Mouse (Mus musculus): Measurements from ENCODE around the gene Hivep3. TPM values are rescaled to one million over a fixed set of nuclear protein-coding genes. Genes with fewer than 3 reads are reported as not detected.

The Hivep3 gene
- polyA plus RNA-seq, 1 experiment, result 5.4 TPM

DNA sequence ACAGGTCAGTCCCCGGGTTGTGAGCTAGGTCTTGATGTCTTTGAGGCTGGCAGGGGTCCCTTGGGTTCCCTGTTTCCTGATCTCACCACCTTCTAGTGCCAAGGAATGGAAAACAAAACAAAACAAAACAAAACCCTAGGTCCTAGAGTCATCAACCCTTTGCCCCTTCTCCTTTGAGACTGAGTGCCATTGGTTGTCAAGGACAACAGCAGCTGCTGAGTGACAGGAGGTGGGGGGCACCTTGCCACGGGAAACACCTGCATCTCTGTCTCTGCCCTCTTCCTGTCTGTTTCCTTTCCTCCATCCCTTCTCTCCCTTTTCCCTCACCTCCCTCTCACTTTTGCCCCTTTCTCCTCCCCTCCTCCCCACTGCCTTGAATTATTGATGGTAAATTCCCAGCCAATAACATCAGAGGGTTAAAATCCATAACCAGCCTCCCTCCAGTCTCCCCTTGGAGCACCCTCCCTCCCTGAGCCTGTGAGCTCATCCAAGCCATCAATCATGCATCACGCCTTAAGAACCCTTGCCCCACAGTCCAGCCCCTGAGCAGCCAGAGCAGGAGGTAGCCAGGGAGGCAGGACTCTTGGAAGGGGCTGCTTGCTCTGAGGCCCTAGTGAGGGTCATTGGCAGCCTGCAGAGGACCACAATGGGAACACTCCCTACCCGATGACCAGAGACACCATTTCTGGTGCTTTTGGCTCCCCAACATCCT, 253.9 kb downstream of the Hivep3 start:
- 58% methylated on average over 4 of the region's 4 CpGs for WGBS
- no peak for DNase-seq (ENCODE audit: low read depth, low spot score)

DNA sequence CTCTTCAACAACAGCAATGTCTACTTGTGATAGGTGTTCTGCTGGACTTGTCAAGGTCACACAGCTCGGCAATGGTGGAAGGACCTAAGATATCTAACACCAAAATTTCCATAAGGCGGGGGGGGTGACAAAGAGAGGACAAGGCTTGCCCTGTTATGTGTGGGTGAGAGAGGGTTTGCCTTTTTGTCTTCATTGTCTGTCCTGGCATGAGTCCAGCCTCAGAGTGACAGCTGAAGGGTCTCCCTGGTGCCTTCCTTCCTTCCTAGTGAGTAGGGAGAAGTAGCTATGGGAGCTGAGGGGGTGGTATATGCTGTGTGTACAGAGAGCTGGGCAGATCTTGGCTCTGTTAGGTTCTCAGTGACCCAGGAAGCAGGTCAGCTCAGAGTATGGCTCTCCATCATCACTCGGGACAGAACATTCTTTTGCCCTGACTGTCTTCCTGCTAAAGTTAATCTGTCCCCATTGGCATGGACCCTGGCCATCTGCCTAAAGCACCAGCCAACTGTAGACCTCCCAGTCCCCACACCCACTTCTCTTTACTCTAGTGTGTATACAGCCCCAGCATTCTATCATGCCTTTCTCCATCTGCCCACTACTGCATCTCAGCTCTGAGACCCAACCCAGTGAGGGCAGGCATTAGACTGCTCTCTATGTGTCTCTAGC, 255.6 kb downstream of the Hivep3 start:
- WGBS, result 68% methylated on average over 3 of the region's 3 CpGs
- no peak for DNase-seq (ENCODE audit: low read depth, low spot score)

DNA sequence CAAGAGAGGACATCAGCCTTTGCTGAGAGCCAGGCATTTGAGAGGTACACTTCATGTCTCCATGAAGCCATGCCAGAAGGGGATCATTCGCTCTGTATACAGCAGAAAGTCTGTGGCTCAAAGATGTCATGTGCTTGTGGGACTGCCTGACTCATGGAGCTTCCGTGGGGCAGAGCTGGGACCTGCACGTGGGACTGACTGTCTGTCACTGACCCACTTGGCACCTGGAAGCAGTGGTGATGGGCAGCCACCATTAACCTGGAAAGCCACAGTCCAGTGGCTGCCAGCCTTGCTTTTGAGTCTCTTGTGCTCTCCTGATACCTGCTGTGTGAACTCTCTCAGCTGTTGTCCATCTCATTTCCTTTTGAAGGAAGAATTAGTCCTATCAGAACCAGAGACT, 256.8 kb downstream of the Hivep3 start:
- 72% methylated on average over 3 of the region's 3 CpGs for whole genome bisulfite sequencing
- DNase-seq (ENCODE audit: low read depth, low spot score), result no peak

DNA sequence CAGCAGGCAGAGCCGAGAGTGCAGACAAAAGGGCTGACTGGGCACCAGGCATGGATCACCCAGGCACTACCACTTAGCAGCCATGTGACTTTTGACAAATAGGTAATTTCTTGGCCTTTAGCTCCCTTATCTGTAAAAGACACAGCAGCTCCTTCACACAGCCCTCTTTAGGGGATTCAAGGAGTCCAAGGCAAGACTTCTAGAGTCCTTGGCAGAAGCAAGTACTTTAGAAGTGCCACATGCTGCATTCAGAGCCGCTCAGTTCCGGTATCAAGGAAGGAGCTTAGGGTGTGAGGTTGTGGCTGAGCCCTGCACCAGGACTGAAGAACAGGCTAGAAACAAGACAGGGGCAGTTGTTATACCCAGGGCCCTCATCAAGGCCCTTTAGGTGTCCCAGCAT, 257.3 kb downstream of the Hivep3 start:
- no peak for DNase-seq (ENCODE audit: low read depth, low spot score)
- WGBS, result 91% methylated on average over 3 of the region's 3 CpGs

DNA sequence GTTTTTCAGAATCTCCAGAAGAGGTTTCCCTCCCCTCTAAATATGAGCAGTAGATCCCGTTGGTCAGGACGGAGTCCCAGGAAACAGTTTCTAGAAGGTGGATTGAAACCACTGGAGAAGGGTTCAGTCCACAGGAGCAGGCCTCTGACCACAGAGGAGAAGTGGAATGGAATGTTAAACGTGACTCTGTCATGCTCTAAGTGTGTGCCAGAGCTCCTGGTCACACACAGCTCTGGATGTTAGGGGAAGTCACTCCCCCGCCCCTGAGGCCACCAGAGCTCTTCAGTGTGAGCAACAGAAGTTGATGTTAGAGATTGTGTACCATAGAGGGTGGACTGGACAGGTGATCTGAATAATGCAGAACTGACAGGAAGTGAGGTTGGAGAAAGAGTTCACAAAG, 258.2 kb downstream of the Hivep3 start:
- DNase-seq (ENCODE audit: low read depth, low spot score), result no peak
- WGBS, result 65% methylated on average over 4 of the region's 4 CpGs

DNA sequence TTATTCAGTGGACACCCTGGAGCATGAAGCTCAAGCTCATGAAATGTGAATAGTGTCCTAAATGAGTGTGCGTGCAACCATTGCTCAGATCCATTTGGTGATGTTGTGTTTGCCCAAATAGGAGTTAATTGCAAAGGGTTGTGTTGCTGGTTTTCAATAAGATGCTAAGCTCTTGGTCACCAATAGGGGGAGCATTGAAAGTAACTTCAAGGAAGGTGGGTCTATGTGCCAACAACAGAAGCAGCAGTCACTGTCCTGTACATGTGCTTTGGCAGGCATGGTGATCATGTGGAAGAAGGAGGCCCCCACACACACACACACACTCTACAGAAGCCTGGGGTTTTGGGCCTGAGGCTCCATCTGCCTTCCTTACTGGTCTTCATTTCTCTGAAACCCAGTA, 262.8 kb downstream of the Hivep3 start:
- 98% methylated on average over 1 of the region's 1 CpGs for WGBS
- no peak for DNase-seq (ENCODE audit: low read depth, low spot score)

DNA sequence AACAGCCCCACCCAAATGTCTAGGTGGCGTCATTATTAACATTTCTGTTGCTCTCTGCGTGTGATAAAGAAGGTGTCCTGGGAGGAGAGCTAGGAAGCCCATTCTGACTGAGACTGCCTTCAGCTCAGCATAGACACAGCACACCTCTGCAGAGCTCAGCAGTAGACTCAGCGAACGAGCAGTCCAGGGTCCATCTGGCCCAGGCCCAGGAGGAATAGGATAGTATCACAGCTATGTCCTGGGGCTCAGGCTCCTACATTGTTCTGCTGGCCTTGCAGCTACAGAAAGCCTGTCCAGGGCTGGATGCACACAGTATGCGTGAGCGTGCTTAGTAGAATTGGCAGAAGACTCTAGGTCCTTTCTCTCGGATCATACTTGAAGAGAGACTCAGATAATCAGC, 263.8 kb downstream of the Hivep3 start:
- no peak for DNase-seq (ENCODE audit: low read depth, low spot score)
- 72% methylated on average over 7 of the region's 7 CpGs for WGBS

DNA sequence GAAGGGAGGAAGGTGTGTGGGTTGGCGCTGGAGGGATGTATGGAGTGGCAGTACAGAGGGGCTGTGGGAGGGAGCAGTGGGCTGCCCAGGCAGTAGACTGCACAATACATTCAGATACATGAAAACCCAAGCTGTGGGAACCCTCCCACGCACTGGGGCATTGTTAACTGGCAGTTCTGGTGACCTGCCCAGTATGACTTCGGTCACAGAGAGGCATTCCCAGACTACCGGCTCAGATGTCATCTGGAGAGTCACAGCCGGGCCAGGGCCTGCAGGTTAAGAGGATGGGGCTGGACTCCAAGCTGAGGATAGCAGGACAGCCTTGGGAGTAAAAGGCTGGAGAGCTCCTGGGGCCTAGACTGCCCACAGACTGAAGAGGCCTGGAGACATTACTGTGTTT, 265.3 kb downstream of the Hivep3 start:
- no peak for DNase-seq (ENCODE audit: low read depth, low spot score)
- WGBS, result 70% methylated on average over 5 of the region's 5 CpGs

DNA sequence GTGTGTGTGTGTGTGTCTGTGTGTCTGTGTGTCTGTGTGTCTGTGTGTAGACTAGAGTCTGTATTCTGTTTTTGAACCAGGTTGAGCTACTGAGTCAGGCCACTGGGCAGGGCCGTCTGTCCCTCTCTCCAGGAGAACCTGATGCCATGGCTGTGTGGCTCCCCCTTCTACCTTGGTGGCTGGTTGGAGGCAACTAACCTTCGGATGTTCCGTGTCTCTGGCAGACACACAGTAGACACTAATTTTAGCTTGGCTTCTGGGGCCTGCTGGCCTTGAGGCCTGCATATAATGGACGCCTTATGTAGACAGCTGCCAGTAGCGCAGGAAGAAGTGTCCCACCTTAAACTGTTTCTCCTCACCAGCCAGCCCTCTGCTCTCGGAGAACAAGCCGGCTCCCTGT, 267.3 kb downstream of the Hivep3 start:
- WGBS, result 81% methylated on average over 7 of the region's 7 CpGs
- DNase-seq (ENCODE audit: low read depth, low spot score), result no peak

DNA sequence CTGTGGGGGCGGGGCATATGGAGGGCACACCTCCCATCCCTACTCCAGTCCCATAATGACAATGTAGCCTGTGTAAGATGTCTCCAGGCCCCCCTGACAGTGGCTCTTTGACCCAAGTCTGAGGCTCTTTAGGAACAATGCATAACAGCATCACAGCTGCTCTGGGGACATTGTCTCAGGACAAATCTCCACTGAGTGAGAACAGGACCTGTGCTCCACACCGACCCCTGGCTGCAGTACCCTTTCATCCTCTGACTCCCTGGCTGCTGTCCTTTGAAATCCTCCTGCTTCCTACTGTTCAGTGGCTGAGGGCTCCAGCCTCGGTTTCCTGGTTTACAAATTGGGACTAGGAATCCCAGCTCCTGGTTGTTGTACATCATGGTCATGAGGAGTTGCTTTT, 269.4 kb downstream of the Hivep3 start:
- 64% methylated on average over 3 of the region's 3 CpGs for WGBS
- no peak for DNase-seq (ENCODE audit: low read depth, low spot score)

DNA sequence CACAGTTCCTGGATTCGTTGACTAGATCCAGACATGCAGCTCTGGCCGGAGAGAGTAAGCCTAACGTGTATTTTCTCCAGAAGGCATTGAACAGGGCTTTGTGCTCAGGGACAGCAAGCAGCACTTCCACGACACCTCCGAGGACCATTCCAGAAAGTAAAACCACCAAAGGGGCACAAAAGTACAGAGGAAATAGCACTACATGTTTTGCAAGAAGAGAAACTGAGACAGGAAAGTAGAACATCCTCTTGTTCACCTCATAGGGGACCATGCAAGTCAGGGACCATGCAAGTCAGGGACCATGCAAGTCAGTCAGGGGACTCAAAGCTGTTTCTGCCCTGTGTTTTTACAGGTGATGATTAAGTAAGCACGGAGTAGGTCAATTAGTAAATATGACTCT, 272.5 kb downstream of the Hivep3 start:
- 73% methylated on average over 6 of the region's 6 CpGs for WGBS
- no peak for DNase-seq (ENCODE audit: low read depth, low spot score)

DNA sequence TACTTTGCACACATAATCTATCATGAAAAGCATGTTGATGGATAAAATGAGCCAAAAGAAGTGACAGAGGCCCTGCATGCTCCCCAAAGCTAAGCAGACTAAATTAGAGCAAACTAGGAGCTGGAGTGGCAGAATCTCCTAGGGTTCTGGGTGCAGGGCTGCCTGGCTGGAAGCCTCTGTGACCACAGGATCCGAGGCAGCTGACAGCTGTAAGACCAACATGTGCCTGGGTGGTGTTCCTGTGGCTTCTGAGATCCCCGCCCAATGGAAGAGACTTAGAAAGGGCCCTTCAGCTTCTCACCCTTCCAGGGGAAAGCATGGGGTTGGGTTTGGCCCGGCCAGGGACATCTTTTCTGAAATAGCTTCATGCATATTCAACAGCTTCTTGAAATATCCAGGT, 274.3 kb downstream of the Hivep3 start:
- 61% methylated on average over 3 of the region's 3 CpGs for WGBS
- DNase-seq (ENCODE audit: low read depth, low spot score), result no peak

DNA sequence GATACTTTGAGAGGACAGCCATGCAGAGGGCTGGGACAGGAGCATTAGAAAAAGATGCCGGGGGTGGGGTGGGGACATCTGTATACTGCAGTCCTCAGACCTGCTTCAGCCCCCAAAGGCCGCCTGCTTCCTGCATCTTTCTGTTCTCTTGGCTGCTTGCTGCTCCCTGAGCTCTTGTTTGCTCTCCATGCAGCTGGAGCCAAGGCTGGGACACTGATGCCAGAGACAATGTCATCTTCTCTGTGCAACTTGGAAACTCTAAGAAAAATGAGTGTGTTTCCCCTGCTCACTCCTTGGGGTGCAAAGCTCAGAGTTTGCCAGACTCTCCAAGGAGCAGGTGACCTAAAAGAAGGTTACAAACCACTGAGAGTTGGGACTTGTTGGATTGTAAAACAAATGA, 275.6 kb downstream of the Hivep3 start:
- DNase-seq (ENCODE audit: low read depth, low spot score), result no peak
- whole genome bisulfite sequencing, result 53% methylated on average over 2 of the region's 2 CpGs

DNA sequence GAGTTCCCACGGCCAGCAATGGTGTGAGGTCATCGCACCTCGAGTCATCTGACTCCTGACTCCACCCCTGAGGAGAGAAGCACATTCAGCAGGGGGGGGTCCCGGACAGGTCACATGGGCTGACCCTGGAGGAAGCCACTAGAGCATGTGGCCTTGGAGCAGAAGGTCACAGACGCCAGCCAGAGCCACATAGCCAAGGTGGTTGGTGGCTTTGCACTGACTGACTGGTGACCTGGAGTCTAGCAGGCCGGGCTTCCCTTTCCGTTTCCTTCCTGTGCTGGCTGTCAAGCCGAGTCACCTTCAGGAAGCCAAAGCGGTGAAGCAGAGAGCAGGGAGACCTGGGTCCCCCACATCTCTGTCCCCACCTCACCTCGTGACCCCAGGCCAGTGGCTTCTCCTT, 278.2 kb downstream of the Hivep3 start:
- WGBS, result 68% methylated on average over 10 of the region's 10 CpGs
- DNase-seq (ENCODE audit: low read depth, low spot score), result no peak

DNA sequence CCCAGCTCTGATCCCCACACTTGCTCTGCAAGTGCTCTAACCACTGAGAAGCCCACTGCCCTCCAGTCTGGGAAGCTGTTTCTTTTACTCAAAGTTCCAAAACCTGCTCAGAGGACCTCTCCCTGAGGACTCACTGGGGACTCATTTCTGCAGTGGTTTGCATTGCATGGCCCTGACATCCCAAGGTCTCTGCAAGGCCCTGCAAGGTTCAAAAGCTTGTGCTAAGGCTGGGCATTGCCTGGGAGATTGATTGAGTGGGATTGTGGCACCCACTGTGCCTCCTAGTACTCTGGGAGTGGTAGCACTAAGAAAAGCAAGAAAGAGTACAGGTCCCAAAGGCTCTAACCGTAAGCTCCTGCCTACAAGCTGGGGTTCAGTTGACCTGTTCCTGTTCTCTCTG, 279.3 kb downstream of the Hivep3 start:
- no peak for DNase-seq (ENCODE audit: low read depth, low spot score)
- WGBS, result 95% methylated on average over 1 of the region's 1 CpGs

DNA sequence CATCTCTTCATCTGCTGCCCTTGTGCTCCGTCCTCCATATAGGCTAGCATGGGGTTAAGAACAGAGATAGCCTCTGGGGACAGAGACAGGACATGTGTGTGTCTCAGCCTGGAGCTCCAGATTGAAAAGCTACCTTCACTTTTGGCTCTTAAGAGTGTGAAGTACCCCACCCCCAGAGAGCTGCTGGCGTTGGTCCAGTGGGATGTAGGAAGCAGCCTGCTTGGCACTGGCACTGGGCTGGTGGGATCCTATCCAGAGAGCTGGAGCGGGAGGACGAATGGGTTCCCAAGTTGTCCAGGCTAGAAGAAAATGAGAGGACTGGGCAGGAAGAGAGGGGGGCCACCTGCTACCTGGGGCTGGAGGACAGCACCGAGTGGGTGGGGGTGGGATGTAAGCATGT, 284.8 kb downstream of the Hivep3 start:
- 87% methylated on average over 5 of the region's 5 CpGs for WGBS
- no peak for DNase-seq (ENCODE audit: low read depth, low spot score)

DNA sequence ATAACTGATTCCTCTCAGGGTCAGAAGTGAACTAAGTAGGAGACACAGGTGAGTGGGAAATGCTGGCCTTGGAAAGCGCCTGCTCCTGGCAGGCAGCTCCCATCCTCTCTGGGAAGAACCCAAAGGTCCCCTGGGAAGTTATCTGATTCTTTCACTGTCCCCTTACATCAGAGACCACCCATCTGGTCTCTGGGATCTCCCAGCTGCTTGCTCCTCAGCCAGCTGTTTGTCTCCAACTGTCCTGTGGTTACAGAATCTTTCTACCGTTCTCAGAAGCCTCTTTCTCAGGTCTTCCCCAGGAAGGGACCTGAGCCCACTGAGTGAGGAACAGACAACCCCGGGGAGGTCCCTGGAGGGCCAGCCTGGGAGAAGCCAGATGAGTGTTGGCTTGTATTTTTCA, 288.8 kb downstream of the Hivep3 start:
- 74% methylated on average over 3 of the region's 3 CpGs for whole genome bisulfite sequencing
- no peak for DNase-seq (ENCODE audit: low read depth, low spot score)

DNA sequence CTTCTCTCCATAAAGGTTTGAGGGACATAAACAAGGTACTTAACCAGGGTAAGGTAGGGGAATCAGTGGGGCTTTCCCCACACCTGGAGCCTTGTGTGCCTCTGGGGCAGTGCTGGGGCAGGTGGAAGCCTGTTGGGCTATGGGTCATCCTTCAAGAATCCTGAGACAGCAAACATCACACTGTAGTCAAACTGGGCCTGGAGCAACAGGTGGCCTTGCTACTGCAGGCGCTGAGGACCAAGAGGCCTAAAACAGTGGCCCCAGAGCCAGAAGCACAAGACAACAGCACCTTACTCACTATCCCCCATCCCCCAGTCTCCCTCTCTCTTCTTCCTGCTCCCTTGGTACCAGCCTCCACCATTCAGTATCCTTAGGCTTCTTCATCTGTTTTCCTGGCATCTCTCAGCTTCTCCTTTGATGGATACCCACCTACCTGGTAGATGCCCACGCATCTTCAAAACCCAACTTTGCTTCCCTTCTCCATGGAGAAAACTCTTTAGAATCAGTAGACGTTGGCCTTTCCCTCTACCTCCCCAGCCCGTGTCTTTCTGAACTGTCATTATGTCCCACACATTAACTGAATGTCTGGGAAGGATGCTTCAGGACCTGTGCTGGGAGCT, 289.7 kb downstream of the Hivep3 start:
- no peak for DNase-seq (ENCODE audit: low read depth, low spot score)
- WGBS, result 92% methylated on average over 4 of the region's 4 CpGs

DNA sequence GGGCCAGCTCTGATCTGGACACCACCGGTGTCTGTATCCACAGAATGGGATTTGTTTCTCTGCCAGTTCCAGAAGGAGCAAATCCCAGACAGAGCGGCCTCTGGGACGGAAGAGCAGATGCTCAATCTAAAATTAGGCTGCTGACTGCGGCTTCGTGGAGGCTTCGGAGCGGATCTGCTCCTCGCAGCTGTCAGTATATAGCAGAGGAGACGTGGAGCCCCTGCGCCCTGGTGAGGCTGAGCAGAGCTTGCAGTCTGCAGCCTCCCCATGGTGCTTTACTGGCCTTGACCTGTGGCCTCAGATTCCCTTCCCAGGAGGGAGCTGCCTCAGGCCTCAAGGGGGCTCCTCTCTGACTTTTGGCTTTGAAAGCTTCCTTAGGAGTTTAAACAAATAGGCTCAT, 290.5 kb downstream of the Hivep3 start:
- 62% methylated on average over 10 of the region's 10 CpGs for WGBS
- DNase-seq (ENCODE audit: low read depth, low spot score), result no peak

DNA sequence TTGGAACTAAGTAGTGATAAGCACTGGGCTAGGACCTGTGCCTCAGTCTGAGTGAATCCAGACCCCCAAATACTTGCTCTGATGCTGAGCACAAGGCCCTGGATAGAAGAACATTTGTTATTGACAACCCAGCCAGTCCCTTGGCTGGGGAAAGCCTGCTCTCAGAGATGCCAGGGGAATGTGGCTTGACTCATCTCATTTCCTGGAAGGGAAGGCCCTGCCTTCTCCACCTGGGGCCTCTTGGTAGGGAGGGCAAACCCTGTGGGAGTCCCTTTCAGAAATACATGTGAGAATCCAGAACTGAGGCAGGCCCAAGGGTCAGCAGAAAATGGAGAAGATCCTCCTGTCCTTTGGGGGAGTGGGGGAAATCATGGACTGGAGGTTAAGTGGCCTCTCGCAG, 294.1 kb downstream of the Hivep3 start:
- 97% methylated on average over 1 of the region's 1 CpGs for WGBS

DNA sequence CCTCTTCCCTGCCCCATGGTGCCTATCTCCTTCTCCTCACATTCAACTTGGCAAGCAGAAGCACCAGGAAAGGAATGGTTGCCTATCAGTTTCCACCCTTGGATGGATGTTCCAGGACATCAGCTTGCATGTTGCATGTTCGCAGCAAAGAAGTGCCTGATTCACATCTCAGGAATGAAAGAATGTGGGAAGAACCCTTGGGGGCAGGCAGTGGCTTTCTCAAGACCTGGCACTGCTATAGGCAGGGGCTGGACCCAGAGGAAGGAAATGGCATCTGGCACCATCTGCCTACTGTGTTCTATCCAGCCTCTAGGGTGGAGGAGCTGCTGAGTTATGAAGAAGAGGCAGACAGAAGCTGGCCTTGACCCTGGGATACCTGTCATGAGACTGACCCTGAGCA, 296.4 kb downstream of the Hivep3 start:
- 81% methylated on average over 1 of the region's 1 CpGs for WGBS

More for the DNA sequence above, 294.1 kb downstream of the Hivep3 start:
- DNase-seq (ENCODE audit: low read depth, low spot score), result no peak

More for the DNA sequence above, 296.4 kb downstream of the Hivep3 start:
- DNase-seq (ENCODE audit: low read depth, low spot score), result no peak

Measured in large intestine, adult 2 months (tissue).